Mouse (Mus musculus) kidney, embryonic 14.5 days (tissue): ENCODE measurements around the gene Cpne7. TPM values are rescaled to one million over a fixed set of nuclear protein-coding genes. Genes with fewer than 3 reads are reported as not detected.

Experiments used
- ATAC-seq: fragments of 200-750 bp; cut with Nextera tagmentation; 2 replicates; pipeline ENCODE4 v1.8.0; 2017; ENCODE audit warnings: moderate number of reproducible peaks, mild to moderate bottlenecking, moderate TSS enrichment, moderate library complexity; ENCODE audit not compliant: low FRiP score, low TSS enrichment
- H3K27ac ChIP-seq: fragments of 300-500 bp; sonication (generic); 2 replicates; pipeline ENCODE4 v1.5.1; 2014; ENCODE audit warnings: low read depth, mild to moderate bottlenecking, low read length, moderate library complexity, mixed read lengths
- H3K27me3 ChIP-seq: fragments of 300-500 bp; sonication (generic); 2 replicates; pipeline ENCODE4 v1.6.1; 2014; ENCODE audit warnings: mild to moderate bottlenecking, low read length; ENCODE audit not compliant: control insufficient read depth, insufficient read depth
- H3K36me3 ChIP-seq: fragments of 300-500 bp; sonication (generic); 2 replicates; pipeline ENCODE4 v1.6.1; 2014; ENCODE audit warnings: low read length, mixed read lengths; ENCODE audit not compliant: control insufficient read depth, insufficient read depth
- H3K4me1 ChIP-seq: fragments of 300-500 bp; sonication (generic); 2 replicates; pipeline ENCODE4 v1.6.1; 2014; ENCODE audit warnings: low read length, mixed read lengths; ENCODE audit not compliant: control insufficient read depth, insufficient read depth
- H3K4me2 ChIP-seq: fragments of 300-500 bp; sonication (generic); replicated peaks from 2 replicates; pipeline ENCODE4 v1.6.1; 2014; ENCODE audit warnings: low read depth, mild to moderate bottlenecking, low read length
- H3K4me3 ChIP-seq: fragments of 300-500 bp; sonication (generic); 2 replicates; pipeline ENCODE4 v1.5.1; 2014; ENCODE audit warnings: mild to moderate bottlenecking, low read length
- H3K9ac ChIP-seq: fragments of 300-500 bp; sonication (generic); 2 replicates; pipeline ENCODE4 v1.6.1; 2014; ENCODE audit warnings: low read depth, mild to moderate bottlenecking, low read length, moderate library complexity
- H3K9me3 ChIP-seq: fragments of 300-500 bp; sonication (generic); 2 replicates; pipeline ENCODE4 v1.6.1; 2016; ENCODE audit warnings: low read length; ENCODE audit not compliant: control insufficient read depth
- WGBS: fragments of 180-500 bp; shearing (Covaris S2); extraction: QIAGEN DNeasy Blood & Tissue Kit; methylation state at CpG from one replicate; pipeline ENCODE4 v1.1.7; 2014; 5-methylcytosine and 5-hydroxymethylcytosine counted together
- polyA plus RNA-seq: library from polyadenylated mRNA; unstranded; fragments of >200 nt; fragmentation: Nextera tagmentation; extraction: Ambion mirVana; gene quantifications from 2 replicates; pipeline ENCODE4 v1.2.1, GENCODE M21; 2014

The Cpne7 gene
- polyA plus RNA-seq = 0.11 and 0.41 TPM in 2 replicates

GRCm38 (mm10) chr8:123117127-123117731 lies at the start of gene Cpne7:
Gene Cpne7, plus strand, starts transcription at chr8:123117374.
- Histone ChIP-seq H3K4me2 (peak within 1 kb of the TSS; percentile 90), H3K9ac (peak within 1 kb of the TSS; percentile 38), H3K36me3 (no peaks in the 10 kb centered on the region), H3K27ac (no peak within 1 kb of the TSS), H3K9me3 (no peaks in the 10 kb centered on the region), H3K27me3 (peaks cover 44% of the 10 kb centered on the region), H3K4me1 (peaks cover 15% of the 10 kb centered on the region; the same call in 1 of the 2 replicates), H3K4me3 (peak within 1 kb of the TSS; percentile 51)
- peak; percentile 56 for ATAC-seq
- under 1% methylated on average over 51 of the region's 51 CpGs for WGBS

- no peak for ATAC-seq
- H3K27me3 ChIP-seq = no peaks in the 10 kb centered on the region
- H3K9me3 ChIP-seq = no peaks in the 10 kb centered on the region
- H3K4me2 ChIP-seq = no peak overlapping the region
- WGBS = 85% methylated on average over 4 of the region's 4 CpGs
- H3K9ac ChIP-seq = no peak overlapping the region
- H3K4me3 ChIP-seq = no peak overlapping the region
- H3K36me3 ChIP-seq = peaks cover 48% of the 10 kb centered on the region
- H3K27ac ChIP-seq = no peak overlapping the region
- peaks cover 7% of the 10 kb centered on the region for H3K4me1 ChIP-seq
Observed at GRCm38 (mm10) chr8:123071176-123071575, 46.0 kb upstream of the Cpne7 start.

- H3K4me1 ChIP-seq = no peaks in the 10 kb centered on the region
- H3K27ac ChIP-seq = no peak overlapping the region
- no peak overlapping the region for H3K4me2 ChIP-seq
- no peaks in the 10 kb centered on the region for H3K9me3 ChIP-seq
- no peak overlapping the region for H3K4me3 ChIP-seq
- 83% methylated on average over 6 of the region's 6 CpGs for WGBS
- H3K27me3 ChIP-seq = no peaks in the 10 kb centered on the region
- ATAC-seq = no peak
- peaks cover 81% of the 10 kb centered on the region for H3K36me3 ChIP-seq
- H3K9ac ChIP-seq = no peak overlapping the region
Observed at GRCm38 (mm10) chr8:123077213-123077612, 40.0 kb upstream of the Cpne7 start.

- H3K36me3 ChIP-seq = peaks cover 86% of the 10 kb centered on the region
Observed at GRCm38 (mm10) chr8:123082993-123083392, 34.2 kb upstream of the Cpne7 start.

GRCm38 (mm10) chr8:123083610-123084009 lies 33.6 kb upstream of the Cpne7 start:
- no peak for ATAC-seq
- WGBS = 94% methylated on average over 12 of the region's 12 CpGs
- peaks cover 86% of the 10 kb centered on the region for H3K36me3 ChIP-seq

More at GRCm38 (mm10) chr8:123082993-123083392, 34.2 kb upstream of the Cpne7 start:
- Histone ChIP-seq H3K27ac (no peak overlapping the region), H3K4me3 (no peak overlapping the region), H3K4me1 (no peaks in the 10 kb centered on the region), H3K9ac (no peak overlapping the region), H3K9me3 (no peaks in the 10 kb centered on the region), H3K4me2 (no peak overlapping the region), H3K27me3 (no peaks in the 10 kb centered on the region)
- ATAC-seq = no peak
- 82% methylated on average over 6 of the region's 6 CpGs for WGBS

GRCm38 (mm10) chr8:123087289-123087688 lies 29.9 kb upstream of the Cpne7 start:
- Histone ChIP-seq H3K36me3 (peaks cover 90% of the 10 kb centered on the region), H3K27ac (no peak overlapping the region), H3K27me3 (no peaks in the 10 kb centered on the region), H3K4me3 (no peak overlapping the region), H3K9ac (no peak overlapping the region), H3K4me2 (no peak overlapping the region), H3K4me1 (no peaks in the 10 kb centered on the region), H3K9me3 (no peaks in the 10 kb centered on the region)
- 85% methylated on average over 9 of the region's 9 CpGs for WGBS
- no peak for ATAC-seq

More at GRCm38 (mm10) chr8:123083610-123084009, 33.6 kb upstream of the Cpne7 start:
- H3K27me3 ChIP-seq = no peaks in the 10 kb centered on the region
- no peaks in the 10 kb centered on the region for H3K9me3 ChIP-seq
- no peak overlapping the region for H3K27ac ChIP-seq
- no peak overlapping the region for H3K4me3 ChIP-seq
- H3K4me2 ChIP-seq = no peak overlapping the region
- no peaks in the 10 kb centered on the region for H3K4me1 ChIP-seq
- no peak overlapping the region for H3K9ac ChIP-seq

GRCm38 (mm10) chr8:123097216-123097615 lies 20.0 kb upstream of the Cpne7 start:
- WGBS = 88% methylated on average over 11 of the region's 11 CpGs
- H3K36me3 ChIP-seq = peaks cover 48% of the 10 kb centered on the region
- no peak for ATAC-seq

GRCm38 (mm10) chr8:123097786-123098584 lies 19.2 kb upstream of the Cpne7 start:
- WGBS = 59% methylated on average over 12 of the region's 12 CpGs
- H3K4me3 ChIP-seq = no peak overlapping the region
- H3K9ac ChIP-seq = no peak overlapping the region
- ATAC-seq = no peak
- H3K27me3 ChIP-seq = no peaks in the 10 kb centered on the region
- peaks cover 44% of the 10 kb centered on the region for H3K36me3 ChIP-seq
- H3K4me2 ChIP-seq = no peak overlapping the region
- no peaks in the 10 kb centered on the region for H3K9me3 ChIP-seq
- 0 out of 2 replicates have a peak overlapping the region, but pooled peaks have one; percentile 3 for H3K27ac ChIP-seq
- H3K4me1 ChIP-seq = peaks cover 5% of the 10 kb centered on the region; the same call in 1 of the 2 replicates

More at GRCm38 (mm10) chr8:123097216-123097615, 20.0 kb upstream of the Cpne7 start:
- Histone ChIP-seq H3K4me3 (no peak overlapping the region), H3K9ac (no peak overlapping the region), H3K4me2 (no peak overlapping the region), H3K4me1 (peaks cover 5% of the 10 kb centered on the region; the same call in 1 of the 2 replicates), H3K27me3 (no peaks in the 10 kb centered on the region), H3K27ac (0 out of 2 replicates have a peak overlapping the region, but pooled peaks have one; percentile 3), H3K9me3 (no peaks in the 10 kb centered on the region)

- Histone ChIP-seq H3K27me3 (no peaks in the 10 kb centered on the region), H3K27ac (peak overlapping the region; percentile 32; the same call in 1 of the 2 replicates), H3K4me1 (peaks cover 12% of the 10 kb centered on the region), H3K9ac (no peak overlapping the region), H3K36me3 (peaks cover 44% of the 10 kb centered on the region), H3K4me3 (no peak overlapping the region), H3K9me3 (no peaks in the 10 kb centered on the region), H3K4me2 (no peak overlapping the region)
- 54% methylated on average over 8 of the region's 8 CpGs for WGBS
- no peak for ATAC-seq
Observed at GRCm38 (mm10) chr8:123100288-123100687, 16.9 kb upstream of the Cpne7 start.
